Mouse (Mus musculus): ENCODE data around the gene Ninl. TPM values are rescaled to one million over a fixed set of nuclear protein-coding genes. Genes with fewer than 3 reads are reported as not detected.

Gene Ninl
- total RNA-seq, 2 experiments from 2014 or later = 5.1 to 6.1 TPM

Other genes with a start within 250 kb of the Ninl start
- gene Abhd12, start 134.6 kb downstream of the Ninl start, total RNA-seq (2021) = 100 to 1,000 TPM; 184 to 197 TPM
- gene Gins1, start 134.0 kb downstream of the Ninl start, total RNA-seq (2021) = 1 to 10 TPM; 1.9 to 3.3 TPM
- gene Nanp, start within 50 bp of the Ninl start, total RNA-seq (2021) = 10 to 100 TPM; 22.0 to 25.5 TPM
- gene Gm14151, start 53.0 kb upstream of the Ninl start, total RNA-seq (2021) = not detected
- not detected for gene Gm14147, start 58.9 kb upstream of the Ninl start, total RNA-seq (2021)

Measured in left cerebral cortex, postnatal 10 days (tissue).